ENCODE assay signal across 12 mouse cellular contexts in the genomic region with DNA sequence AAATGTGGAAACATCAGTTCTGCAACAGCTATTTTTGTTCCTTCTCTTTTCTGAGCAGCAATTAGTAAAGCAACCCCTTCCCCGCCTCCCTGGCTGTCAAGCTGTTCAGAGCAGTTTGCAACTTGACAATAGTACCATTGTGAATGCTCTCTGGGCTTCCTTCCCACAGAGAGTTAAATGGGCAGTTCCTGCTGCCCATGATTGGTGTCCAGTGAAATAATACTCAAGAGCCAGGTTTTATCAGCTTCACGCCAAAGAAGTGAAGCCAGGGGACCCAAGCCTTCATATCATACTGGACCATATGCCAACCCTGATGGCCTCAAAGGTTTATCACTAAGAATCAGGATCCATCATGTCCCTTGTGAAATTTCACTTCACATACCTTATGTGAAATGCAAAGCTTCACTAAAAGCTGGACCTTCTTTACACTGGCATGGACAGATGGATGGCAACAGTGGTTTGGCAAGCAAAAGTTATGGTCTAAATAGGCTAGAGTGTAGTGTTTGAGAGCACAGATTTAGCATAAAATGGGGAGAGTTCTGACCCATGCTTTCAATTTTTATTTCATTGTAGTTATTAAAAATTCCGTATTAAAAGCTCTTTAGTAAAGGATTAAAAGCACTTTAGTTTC. TPM values are rescaled to one million over a fixed set of nuclear protein-coding genes. Genes with fewer than 3 reads are reported as not detected.
DNase-seq lines count a peak whose midpoint lies in the region; ATAC-seq lines count a peak whose summit lies in the region.
"Had no signal": no experiment of that assay in that cellular context is flagged by ENCODE, and none has a peak within 500 bp of the region (broad histone marks: within the 10 kb centered on the region; RNA-seq: fewer than 3 reads in every experiment).

No protein-coding gene starts in this region.

- H3K4me2 ChIP-seq in hindbrain, embryonic 14.5 days (replicated peaks) = no peak overlapping the region
- H3K4me2 ChIP-seq: limb, embryonic 13.5 days had no signal

- H3K4me1 ChIP-seq in hindbrain, embryonic 14.5 days (replicated peaks; ENCODE audit: control insufficient read depth, insufficient read depth, low read length) = 0 out of 2 replicates have a peak, but pooled peaks cover 3% of the 10 kb centered on the region
- H3K4me1 ChIP-seq: heart, embryonic 10.5 days had no signal

- WGBS in hindbrain, embryonic 14.5 days = 32% methylated on average over 3 of the region's 3 CpGs

- no peaks in the 10 kb centered on the region for H3K9me3 ChIP-seq in hindbrain, embryonic 14.5 days (ENCODE audit: control insufficient read depth, low read length)
- H3K9me3 ChIP-seq: heart, embryonic 10.5 days; limb, embryonic 13.5 days had no signal

- no peaks in the 10 kb centered on the region for H3K36me3 ChIP-seq in hindbrain, embryonic 14.5 days (replicated peaks; ENCODE audit: control insufficient read depth, insufficient read depth)
- H3K36me3 ChIP-seq: heart, embryonic 10.5 days; limb, embryonic 13.5 days had no signal

- peak; percentile 64 to 66 for DNase-seq in cerebellum, postnatal 10 days
- DNase-seq in cerebellum, adult 11-12 months = no peak
- DNase-seq in c-Kit-positive CD71-positive TER-119-negative erythroid progenitor cells, embryonic 14.5 days (ENCODE audit: low read depth) = peak; percentile 46
- DNase-seq in hindbrain, embryonic 14.5 days (ENCODE audit: low spot score) = no peak
- no peak for DNase-seq in spleen, adult 18-20 months
- no peak for DNase-seq in thymus, postnatal 14 days

- H3K9ac ChIP-seq in hindbrain, embryonic 14.5 days = no peak overlapping the region
- H3K9ac ChIP-seq: limb, embryonic 13.5 days had no signal

- no peak overlapping the region for H3K4me3 ChIP-seq in hindbrain, embryonic 14.5 days (replicated peaks; ENCODE audit: low read length)
- H3K4me3 ChIP-seq: heart, embryonic 10.5 days; limb, embryonic 13.5 days had no signal

- ATAC-seq in hindbrain, embryonic 14.5 days (ENCODE audit: low FRiP score) = peak; percentile 40; the same call in 1 of the 2 replicates
- ATAC-seq in megakaryocyte-erythroid progenitor cell, adult 5-6 weeks (replicated peaks; ENCODE audit: low FRiP score, low TSS enrichment, poor library complexity, severe bottlenecking) = 0 out of 2 replicates have a peak, but pooled peaks have one; percentile 50
- ATAC-seq in frontal cortex, adult (ENCODE audit: low TSS enrichment) = no peak; the same call in 1 of the 2 replicates
- ATAC-seq: intestine, postnatal 0 days had no signal

- H3K27ac ChIP-seq in hindbrain, embryonic 14.5 days = no peak overlapping the region
- H3K27ac ChIP-seq: heart, embryonic 10.5 days; limb, embryonic 13.5 days had no signal

- H3K27me3 ChIP-seq in hindbrain, embryonic 14.5 days (ENCODE audit: control insufficient read depth, insufficient read depth, low read length) = no peaks in the 10 kb centered on the region
- H3K27me3 ChIP-seq: limb, embryonic 13.5 days had no signal

RNA-seq across cellular contexts. Expression of gene Insm2, which starts 23.5 kb away (rescaled TPM):
- polyA plus RNA-seq in hindbrain, embryonic 14.5 days (2014; fragmentation: Nextera tagmentation; extraction: Ambion mirVana) = 0.90 and 1.7 TPM in 2 replicates
- total RNA-seq in megakaryocyte-erythroid progenitor cell, adult 5-6 weeks (2014; fragmentation: Nextera tagmentation) = not detected in 2 replicates
- total RNA-seq in megakaryocyte-erythroid progenitor cell, adult 5-6 weeks (2017) = 0.28 TPM in 1 of 2 replicates, not detected in the other

RNA-seq across cellular contexts. Expression of gene Aldoart2, which starts 57.7 kb away (rescaled TPM):
- not detected in 2 replicates for polyA plus RNA-seq in hindbrain, embryonic 14.5 days (2014; fragmentation: Nextera tagmentation; extraction: Ambion mirVana)
- not detected in 2 replicates for total RNA-seq in megakaryocyte-erythroid progenitor cell, adult 5-6 weeks (2014; fragmentation: Nextera tagmentation)
- total RNA-seq in megakaryocyte-erythroid progenitor cell, adult 5-6 weeks (2017) = not detected in 2 replicates
- total RNA-seq: adrenal gland, postnatal 4 days had no signal
- polyA plus RNA-seq: heart, embryonic 10.5 days; limb, embryonic 13.5 days had no signal

Comparison
In these comparisons a context has a peak if more than half of its experiments do, and no peak if none do; other contexts are left out.
1. DNase-seq: peak in cerebellum, postnatal 10 days (2 of 2) and c-Kit-positive CD71-positive TER-119-negative erythroid progenitor cells, embryonic 14.5 days (single experiment); none in cerebellum, adult 11-12 months (single experiment), hindbrain, embryonic 14.5 days (single experiment), spleen, adult 18-20 months (0 of 2) and thymus, postnatal 14 days (single experiment).